Mouse (Mus musculus) c-Kit-positive CD71-negative TER-119-negative erythroid progenitor cells, embryonic 14.5 days (primary cell): ENCODE results near the gene Vpreb1.
A peak's percentile ranks its signal among the peaks of the same experiment; 100 is the strongest.

Source experiments
- DNase-seq: peaks from one replicate; pipeline ENCODE4 v3.0.0-alpha.2; 2013; ENCODE audit warnings: low read depth

Vpreb1 gene

GRCm38 (mm10) chr16:16855541-16855940 is 15.1 kb downstream of the Vpreb1 start:
- no peak for DNase-seq

GRCm38 (mm10) chr16:16854836-16855235 is 15.8 kb downstream of the Vpreb1 start:
- DNase-seq: peak; percentile 75

DNA sequence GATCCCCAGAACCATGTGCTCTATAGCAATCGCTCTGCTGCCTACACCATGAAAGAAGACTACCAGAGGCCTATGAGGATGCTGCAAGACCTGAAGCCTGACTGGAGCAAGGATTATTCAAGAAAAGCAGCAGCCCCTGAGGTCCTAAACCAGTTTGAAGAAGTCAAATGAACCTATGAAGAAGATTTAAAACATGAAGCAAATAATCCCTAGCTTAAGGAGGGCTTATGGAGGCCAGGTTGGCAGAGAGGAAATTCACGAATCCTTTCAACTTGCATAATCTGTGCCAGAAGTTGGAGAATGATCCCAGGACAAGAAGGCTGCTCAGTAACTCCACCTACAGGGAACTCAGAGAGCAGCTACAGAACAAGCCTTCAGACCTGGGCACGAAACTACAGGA is 18.2 kb downstream of the Vpreb1 start:
- no peak for DNase-seq

DNA sequence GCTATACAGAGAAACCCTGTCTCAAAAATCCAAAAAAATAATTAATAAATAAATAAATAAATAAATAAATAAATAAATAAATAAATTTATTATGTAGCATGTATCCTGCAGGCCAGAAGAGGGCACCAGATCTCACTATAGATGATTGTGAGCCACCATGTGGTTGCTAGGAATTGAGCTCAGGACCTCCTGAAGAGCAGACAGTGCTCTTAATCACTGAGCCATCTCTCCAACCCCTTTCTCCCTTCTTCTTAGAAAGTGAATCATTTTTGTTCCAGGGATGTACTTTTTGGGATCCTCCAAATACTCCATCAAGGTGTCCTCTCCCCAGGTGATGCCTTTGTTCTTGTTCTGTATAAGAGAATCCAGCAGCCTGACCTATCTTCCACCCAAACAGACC is 21.4 kb downstream of the Vpreb1 start:
- DNase-seq: no peak

DNA sequence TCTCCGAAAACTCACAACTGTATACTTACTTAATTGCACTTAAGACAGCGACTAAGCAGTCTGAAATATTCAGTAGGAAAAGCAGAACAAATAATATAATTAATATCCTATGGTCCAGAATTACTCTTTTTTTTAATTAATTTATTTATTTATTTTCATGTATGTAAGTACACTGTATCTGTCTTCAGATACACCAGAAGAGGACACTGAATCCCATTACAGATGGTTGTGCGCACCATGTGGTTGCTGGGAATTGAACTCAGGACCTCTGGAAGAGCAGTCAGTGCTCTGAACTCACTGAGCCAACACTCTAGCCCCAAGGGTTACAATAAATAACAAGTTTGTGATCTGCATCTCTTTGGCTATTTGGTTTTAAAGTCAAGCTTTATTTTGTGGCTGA is 41.0 kb downstream of the Vpreb1 start:
- DNase-seq: no peak

GRCm38 (mm10) chr16:16828757-16829615 is 41.7 kb downstream of the Vpreb1 start, which contains the start of gene Spag6l:
Gene Spag6l (minus strand): TSS chr16:16829456.
- peak; percentile 77 for DNase-seq

- no peak for DNase-seq
Observed at GRCm38 (mm10) chr16:16826223-16826622, 44.4 kb downstream of the Vpreb1 start.

GRCm38 (mm10) chr16:16825476-16825875 is 45.2 kb downstream of the Vpreb1 start:
- no peak for DNase-seq
